Mouse (Mus musculus) heart, adult 18-20 months (tissue): ENCODE results near the gene Gadd45gip1. TPM values are rescaled to one million over a fixed set of nuclear protein-coding genes. Genes with fewer than 3 reads are reported as not detected.

ENCODE experiments used
- DNase-seq, 2 experiments: peaks; one replicate each; pipeline ENCODE4 v3.0.0; 2021 to 2022; ENCODE audit warnings: mixed read lengths in 1 of 2
- long read RNA-seq, 2 experiments: library from polyadenylated mRNA; stranded (forward); transcript quantifications; one replicate each; pipeline ENCODE4 v2.0.0; 2021
- total RNA-seq, 2 experiments: library from RNA; stranded (reverse); gene quantifications; 2 replicates each; pipeline ENCODE4 v1.2.3; 2021

Gadd45gip1 gene
- 10 to 100 TPM; 31.5 to 35.7 TPM for total RNA-seq
- long read RNA-seq, experiment 1, transcript Gadd45gip1-201 (2 exons, 2,494 nt), result major isoform, 64 of 353 reads
- long read RNA-seq, experiment 1, partial matches to known transcripts, result 288 of 353 reads
- long read RNA-seq, experiment 1, other reads (novel, unspliced or antisense), result 1 of 353 reads
- long read RNA-seq, experiment 2, transcript Gadd45gip1-201 (2 exons, 2,494 nt), result major isoform, 42 of 278 reads
- long read RNA-seq, experiment 2, partial matches to known transcripts, result 0 of 278 reads
- long read RNA-seq, experiment 2, other reads (novel, unspliced or antisense), result 236 of 278 reads

DNA sequence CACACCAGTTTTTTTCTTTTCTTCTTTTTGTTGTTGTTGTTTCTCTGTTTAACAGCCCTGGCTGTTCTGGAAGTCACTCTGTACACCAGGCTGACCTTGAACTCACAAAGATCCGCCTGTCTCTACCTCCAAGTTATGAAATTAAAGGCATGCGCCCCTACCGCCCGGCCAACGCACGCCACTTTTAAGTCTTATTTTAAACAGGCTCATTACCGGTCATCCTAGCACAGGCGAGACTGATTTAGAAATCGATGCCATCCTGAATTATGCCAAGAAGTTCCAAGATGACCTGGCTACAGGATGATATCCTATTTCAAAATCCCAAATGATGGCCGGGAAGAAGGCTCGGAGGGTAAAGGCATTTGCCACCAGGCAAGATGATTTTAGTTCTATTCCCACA is at the start of gene Gadd45gip1:
Gadd45gip1 (plus strand) TSS at position 33 of the 400 bp plus-strand sequence.
- peak; percentile 56 to 64 for DNase-seq

- DNase-seq, result no peak
Observed at GRCm38 (mm10) chr8:84781686-84782505, 49.4 kb upstream of the Gadd45gip1 start.

GRCm38 (mm10) chr8:84782680-84783079 is 48.6 kb upstream of the Gadd45gip1 start:
- no peak for DNase-seq

DNA sequence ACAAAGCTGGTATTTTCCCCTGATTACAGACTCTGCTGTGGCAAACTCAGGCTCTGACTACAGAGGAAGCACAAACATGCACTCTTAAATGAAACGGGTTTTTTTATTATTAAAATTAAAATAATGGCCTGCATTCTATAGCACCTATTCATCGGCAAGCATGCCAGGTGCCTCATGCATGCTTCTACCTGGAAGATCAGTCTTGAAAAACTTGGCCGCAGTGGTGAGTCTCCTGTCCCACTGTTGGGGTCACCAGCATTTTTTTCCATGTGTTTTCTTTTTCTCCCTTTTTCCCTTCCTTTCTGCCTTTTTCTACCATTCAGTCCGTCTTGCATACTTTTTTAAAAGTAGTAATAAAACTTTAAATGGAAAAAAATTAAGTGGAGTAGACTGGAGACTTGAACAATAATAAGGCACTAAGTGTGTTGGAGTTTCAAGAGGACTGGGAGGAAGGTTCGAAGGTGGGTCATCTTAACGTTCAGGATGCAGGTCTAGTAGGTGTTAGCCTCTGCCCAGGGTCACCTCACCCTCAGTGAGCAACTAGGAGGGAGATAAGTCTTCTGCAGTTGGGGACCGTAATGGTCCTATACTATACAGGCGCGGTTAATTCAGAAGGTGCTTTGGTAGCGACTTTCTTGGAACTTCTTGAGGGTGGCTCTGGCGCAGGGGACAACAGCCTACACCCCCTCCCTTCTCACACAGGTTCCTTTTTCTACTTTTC is 48.0 kb upstream of the Gadd45gip1 start:
- DNase-seq, result no peak

DNA sequence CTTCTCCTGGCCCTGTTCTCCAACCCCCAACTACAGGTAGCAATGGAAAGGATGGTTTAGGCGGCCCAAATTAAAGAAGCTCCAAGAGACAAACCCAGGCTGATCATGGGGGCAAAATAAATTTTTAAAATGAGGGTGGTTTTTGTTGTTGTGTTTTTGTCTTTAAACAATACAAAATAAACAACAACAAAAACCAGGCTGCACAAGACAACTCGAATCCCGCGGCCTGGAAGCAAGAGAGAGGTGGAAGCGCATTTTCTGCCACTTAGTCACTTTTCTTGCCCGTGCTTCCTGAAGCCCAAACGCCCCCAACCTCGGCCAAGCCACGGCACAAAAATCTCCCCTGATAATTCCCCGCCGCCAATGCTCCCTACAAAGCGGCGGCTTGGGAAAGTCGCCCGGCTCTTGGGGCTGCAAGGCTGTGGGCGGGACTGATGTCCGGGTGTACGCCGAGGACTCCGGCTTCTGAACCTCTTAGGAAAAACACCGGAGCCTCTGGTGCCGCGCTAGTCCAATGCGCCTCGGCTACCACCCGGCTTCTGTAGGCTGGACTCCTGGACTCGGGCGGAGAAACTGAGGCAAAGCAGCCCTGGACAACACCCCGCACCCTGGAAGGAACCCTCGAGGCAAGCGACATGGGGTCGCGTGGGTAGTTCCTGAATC is 47.3 kb upstream of the Gadd45gip1 start:
- peak; percentile 76 for DNase-seq

DNA sequence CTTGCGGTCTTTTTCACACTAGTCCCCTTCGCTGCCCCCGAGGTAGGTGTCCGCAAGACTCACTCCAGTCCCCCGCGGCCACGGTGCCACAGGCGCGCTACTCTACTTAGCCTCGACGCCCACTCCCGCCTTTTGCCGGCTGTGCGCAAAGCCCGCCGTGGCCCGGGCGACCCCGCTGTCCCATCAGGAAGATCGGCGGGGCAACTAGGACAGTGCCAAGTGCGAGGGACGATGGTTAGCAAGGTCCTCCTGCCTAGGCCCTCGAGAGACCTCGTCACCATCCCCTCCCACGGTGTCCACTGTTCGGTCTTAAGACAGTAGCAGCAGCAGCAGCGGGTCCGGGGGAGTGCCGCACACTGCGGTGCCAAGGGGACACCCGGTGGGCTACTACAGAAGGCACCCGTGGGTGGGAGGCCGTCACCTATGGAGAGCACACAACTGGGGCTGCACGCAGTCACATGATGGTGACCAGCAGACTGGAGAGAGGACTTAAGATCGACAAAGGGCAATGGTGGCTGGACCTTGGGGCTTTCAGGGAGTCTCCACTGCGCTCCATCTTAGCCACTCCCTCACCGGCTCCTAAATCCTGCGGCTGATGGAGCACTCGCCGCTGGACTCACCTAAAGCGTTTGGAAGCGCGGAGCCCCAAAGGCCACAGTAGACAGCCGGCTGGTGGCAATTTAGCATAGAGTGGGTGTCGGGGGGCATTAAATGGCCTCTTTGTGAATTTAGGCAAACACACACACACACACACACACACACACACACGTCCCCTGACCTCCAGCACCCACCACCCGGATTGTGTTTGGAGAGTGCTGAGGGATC is 46.4 kb upstream of the Gadd45gip1 start:
- DNase-seq, result peak in 1 of 2 experiments; percentile 50

GRCm38 (mm10) chr8:84785506-84785755 is 45.9 kb upstream of the Gadd45gip1 start:
- no peak for DNase-seq

DNA sequence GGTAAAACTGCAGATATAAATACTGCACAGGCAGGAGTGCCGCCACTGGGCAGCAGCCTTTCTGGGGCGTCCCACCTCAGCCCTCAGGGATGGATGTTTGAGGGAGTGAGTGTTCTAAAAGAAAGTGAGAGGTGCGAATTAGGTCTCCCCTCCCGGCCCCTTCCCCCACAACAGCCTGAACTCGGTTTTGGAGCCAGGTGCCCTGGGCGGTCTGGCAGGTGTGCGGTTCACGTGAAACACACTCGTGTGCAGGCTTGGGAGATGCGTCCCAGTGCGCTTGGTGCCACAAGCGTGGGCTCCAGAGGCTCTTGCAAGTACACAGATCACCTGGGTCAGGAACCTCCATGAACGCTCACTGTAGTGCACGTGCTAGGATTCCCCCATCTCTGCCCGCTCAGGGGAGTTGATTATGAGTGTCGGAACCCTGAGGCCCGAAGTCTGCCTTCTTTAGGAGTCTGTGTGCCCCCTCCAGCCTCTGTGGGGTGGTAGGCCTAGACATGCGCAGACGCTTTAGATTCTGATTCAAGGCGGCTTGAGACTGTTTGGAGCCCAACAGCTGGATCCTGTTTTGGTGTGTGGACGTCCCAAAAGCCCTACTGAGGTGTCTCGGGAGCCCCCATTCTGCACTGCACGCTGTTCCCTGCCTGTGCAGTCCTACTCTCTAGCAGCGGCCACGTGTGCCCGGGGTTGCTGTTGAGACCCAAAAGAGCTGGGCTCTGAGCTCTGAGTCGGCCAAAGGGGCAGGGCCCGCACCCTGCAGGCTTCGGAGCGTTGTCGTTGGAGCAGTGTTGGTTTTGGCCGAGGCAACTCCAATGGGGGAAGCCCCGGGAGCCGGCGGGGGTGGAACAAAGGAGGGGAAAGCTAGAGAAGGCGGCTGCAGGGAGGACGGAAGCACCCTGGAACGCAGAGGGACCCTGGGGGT is 45.3 kb upstream of the Gadd45gip1 start:
- DNase-seq, result peak; percentile 84 to 90

- no peak for DNase-seq
Observed at GRCm38 (mm10) chr8:84786801-84787467, 44.4 kb upstream of the Gadd45gip1 start.

GRCm38 (mm10) chr8:84787523-84788302 is 43.6 kb upstream of the Gadd45gip1 start:
- no peak for DNase-seq

DNA sequence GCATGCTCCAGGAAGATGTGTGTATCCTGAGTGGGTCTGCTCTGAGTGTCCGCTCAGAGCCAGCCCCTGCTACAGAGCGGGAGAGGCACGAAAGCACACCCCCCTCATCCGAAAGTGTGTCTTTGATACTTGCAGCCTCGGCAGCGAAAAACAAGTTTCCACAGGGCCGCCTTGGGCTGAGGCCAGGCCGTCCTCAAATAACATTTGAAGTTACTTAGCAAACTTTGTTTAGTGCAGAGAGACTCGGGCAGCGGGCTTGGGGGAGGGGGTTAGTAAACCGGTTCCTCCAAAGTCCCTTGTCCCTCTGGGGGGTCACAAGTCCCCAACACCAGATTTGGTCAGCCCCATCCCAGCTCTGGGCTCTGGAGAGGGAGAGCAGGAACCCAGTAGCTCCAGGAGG is 42.4 kb upstream of the Gadd45gip1 start:
- DNase-seq, result peak; percentile 83 to 89

- DNase-seq, result no peak
Observed at GRCm38 (mm10) chr8:84789345-84789744, 42.0 kb upstream of the Gadd45gip1 start.

DNA sequence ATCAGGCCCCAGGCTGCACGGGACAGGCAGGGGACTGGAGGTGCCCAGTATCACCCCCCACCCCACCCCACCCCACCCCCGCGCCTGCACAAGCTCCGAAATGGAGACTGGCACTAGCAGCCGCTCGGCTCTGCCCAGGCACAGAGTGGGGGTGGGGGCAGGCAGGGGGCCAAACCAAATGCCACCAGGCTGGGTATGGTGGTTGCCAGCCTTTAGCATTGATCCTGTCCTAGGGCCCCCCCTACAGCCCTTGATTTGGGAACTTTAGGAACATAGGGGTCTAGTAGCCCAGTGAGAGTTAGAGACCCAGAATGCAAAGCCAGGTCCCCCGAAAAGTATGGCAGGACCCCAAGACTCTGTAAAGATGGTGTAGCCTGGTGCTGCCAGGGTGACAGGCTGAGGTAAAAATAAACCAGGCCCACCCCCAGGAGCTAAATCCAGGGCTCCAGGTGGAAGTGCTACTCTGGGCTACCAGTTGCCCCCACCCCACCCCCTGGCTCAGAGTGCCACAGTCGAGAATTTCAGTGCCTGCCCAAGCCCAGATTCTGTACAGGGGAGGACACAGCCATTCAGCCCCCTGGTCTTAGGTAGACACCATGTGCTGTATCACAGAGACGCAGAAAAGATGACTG is 41.4 kb upstream of the Gadd45gip1 start:
- peak; percentile 69 to 77 for DNase-seq

GRCm38 (mm10) chr8:84790537-84790936 is 40.8 kb upstream of the Gadd45gip1 start:
- no peak for DNase-seq

- no peak for DNase-seq
Observed at GRCm38 (mm10) chr8:84792429-84792947, 38.8 kb upstream of the Gadd45gip1 start.

- no peak for DNase-seq
Observed at GRCm38 (mm10) chr8:84793134-84793533, 38.2 kb upstream of the Gadd45gip1 start.

GRCm38 (mm10) chr8:84793791-84794485 is 37.4 kb upstream of the Gadd45gip1 start:
- peak; percentile 74 to 86 for DNase-seq

DNA sequence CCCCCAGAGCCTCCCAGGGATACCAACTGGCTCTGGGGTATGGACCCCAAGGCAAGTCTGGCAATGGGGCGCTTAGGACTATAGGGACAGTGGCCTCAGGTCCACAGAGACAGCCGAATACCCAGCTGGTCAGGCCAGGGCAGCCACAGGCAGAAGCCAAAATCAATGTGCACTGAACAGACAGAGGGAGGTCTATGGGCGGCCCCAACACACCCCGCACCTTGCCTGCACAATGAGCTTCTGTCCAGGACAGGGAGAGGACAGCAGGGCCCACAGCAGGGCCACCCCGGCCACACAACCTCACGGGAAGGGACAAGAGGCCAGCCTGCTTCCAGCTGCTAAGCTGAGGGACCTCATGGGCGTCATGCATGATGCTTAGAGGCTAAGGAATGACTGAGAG is 36.8 kb upstream of the Gadd45gip1 start:
- DNase-seq, result peak; percentile 37 to 53
